Mouse (Mus musculus) testis, postnatal 10 days (tissue): Measurements from ENCODE around the gene Tex52.

Experiments used
- DNase-seq: peaks from one replicate; pipeline ENCODE4 v3.0.0; 2021; ENCODE audit warnings: low spot score

Tex52 gene

GRCm38 (mm10) chr6:128429300-128429699 is 54.0 kb downstream of the Tex52 start:
- no peak for DNase-seq

GRCm38 (mm10) chr6:128429826-128430225 is 54.6 kb downstream of the Tex52 start:
- DNase-seq: no peak

GRCm38 (mm10) chr6:128432356-128432915 is 57.2 kb downstream of the Tex52 start:
- DNase-seq: no peak

- no peak for DNase-seq
Measured at GRCm38 (mm10) chr6:128433566-128433965, 58.3 kb downstream of the Tex52 start.
